Mouse (Mus musculus) adrenal gland, postnatal 4 days (tissue): Measurements from ENCODE around the gene Xpo4. TPM values are rescaled to one million over a fixed set of nuclear protein-coding genes. Genes with fewer than 3 reads are reported as not detected.
"Not testable (repeated sequence)": the region's sequence is repeated elsewhere in the genome, so short reads cannot be mapped to it uniquely, and the experiment has no call there.

Experiments used
- DNase-seq, 2 experiments: peaks; one replicate each; pipeline ENCODE4 v3.0.0; 2021 to 2022; ENCODE audit warnings: low spot score in 2 of 2, mixed read lengths in 2 of 2
- total RNA-seq, 2 experiments: library from RNA; stranded (reverse); gene quantifications; 2 replicates each; pipeline ENCODE4 v1.2.3; 2021

The Xpo4 gene
- total RNA-seq, 2 experiments from 2014 or later, result 31.6 to 35.5 TPM

DNA sequence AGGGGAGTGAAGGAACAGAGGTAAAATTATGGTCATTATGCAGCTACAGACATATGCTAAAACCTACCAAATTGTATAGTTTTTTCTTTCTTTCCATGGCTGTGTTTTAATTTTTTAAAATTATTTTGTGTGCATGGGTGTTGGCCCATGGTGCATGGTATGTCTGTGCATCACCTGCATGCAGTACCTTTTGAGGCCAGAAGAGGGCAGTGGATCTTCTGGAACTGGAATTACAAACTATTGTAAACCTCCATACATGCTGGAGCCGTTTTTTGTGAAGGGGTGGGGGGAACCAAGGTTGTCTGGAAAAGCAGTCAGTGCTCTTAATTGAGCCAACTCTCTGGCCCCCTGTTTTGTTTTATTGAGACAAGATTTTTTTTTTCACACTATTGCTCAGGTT, 19.3 kb upstream of the Xpo4 start:
- peak in 1 of 2 experiments; percentile 39 for DNase-seq

DNA sequence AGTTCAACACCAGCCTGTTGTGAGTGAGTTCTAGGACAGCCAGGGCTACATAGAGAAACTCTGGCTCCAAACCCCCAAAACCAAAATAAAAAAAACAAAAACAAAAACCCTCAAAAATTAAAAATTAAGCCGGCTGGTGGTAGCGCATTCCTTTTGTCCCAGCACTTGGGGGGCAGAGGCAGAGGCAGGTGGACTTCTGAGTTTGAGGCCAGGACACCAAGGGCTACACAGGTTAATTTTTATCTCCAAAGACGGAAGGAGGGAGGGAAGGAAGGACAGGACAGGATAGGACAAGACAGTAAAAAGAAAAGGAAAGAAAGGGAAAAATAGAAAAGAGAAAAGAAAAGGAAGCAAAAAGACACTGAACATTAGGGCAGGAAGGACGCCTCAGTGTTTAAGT, 17.5 kb upstream of the Xpo4 start:
- no peak for DNase-seq

DNA sequence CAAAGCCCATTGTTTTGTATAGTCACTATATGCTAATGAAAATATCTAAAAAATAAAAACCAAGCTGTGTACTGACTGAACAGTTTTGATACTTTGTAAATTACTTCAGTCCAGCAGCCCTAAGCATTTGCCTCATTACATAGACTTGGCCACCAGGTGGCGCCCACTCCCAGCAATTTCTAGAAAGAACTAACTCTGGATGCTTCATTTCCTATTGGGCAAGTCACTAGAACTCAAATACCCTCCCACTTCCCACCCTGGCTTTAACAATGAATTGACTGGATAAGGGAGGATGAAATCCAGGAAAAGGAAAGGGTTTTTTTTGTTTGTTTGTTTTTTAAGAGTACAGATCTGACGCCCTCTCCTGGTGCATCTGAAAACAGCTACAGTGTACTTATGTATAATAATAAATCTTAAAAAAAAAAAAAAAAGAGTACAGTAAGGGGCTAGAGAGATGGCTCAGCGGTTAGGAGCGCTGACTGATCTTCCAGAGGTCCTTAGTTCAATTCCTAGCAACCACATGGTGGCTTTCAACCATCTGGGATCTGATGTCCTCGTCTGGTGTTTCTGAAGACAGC, 14.8 kb upstream of the Xpo4 start:
- peak; percentile 42 to 65 for DNase-seq

DNA sequence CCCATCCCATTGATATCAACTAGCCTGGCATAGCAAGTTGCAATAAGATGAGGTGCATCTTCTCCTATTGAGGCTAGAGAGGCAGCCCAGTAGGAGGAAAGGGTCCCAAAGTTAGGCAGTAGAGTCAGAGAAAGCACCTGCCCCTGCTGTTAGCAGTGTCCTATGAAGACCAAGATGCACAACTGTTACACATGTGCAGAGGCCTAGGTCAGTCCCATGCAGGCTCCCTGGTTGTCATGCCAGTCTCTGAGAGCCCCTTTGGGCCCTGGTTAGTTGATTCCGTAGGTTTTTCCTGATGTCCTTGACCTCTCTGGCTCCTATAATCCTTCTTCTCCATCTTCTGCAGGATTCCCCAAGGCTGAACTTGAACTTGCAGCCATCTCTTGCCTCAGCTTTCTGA, 14.3 kb upstream of the Xpo4 start:
- DNase-seq, result no peak

DNA sequence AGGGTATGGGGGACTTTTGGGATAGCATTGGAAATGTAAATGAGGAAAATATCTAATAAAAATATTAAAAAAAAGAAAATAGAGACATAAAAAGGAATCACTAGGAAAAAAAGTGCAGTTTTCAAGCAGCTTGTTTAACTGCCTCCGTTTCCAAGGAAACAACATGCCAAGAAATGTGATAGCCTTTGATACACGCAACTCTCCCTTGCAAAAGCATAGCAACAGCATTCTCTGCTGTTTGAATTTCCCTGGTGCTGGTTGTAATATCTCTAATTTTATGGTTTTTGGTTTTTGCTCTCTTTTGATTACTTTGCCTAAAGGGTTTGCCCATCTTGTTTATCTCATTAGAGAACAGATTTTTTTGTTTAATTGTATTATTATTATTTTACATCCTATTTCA, 10.3 kb upstream of the Xpo4 start:
- no peak for DNase-seq

DNA sequence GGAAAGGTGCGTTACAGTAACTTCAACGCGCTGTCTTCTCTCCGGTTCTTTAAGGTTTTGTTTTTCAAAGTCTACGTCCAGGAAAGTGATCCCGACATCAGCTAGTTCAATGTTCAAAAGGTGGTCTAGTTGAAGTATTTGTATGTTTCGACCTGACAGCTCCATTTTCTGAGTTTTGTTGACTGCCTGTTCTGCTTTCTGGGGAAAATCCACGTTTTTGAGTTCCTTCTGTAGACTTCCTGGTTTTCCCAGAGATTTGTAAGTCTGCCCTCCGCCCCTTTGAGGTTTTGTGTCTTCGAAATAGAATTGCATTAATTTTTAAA, 359 bp upstream of the Xpo4 start:
- DNase-seq, result no peak

DNA sequence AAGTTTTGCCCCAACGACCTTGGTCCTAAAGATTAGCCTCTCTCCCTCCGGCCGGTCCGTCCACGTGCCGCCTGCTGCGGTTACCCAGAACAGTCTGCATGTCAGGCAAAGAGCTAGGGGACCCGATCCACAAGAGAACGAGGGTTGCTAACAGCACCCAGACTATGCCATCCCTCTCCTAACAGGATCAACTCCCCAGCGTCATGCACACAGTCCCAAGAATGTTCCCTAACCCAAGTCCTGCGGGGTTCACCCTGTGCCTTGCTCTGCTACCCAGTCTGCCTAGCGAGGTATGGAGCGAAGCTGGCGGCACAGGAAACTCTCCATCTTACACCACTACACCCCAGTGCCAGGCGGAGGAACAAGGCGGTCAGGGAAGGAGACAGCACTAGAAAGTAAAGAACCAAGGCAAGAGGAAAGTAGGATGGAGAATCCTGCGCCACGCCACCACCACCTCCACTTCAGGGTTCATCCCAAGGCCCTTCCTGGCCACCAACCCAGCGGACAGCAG, 864 bp downstream of the Xpo4 start:
- peak in 1 of 2 experiments; percentile 10 for DNase-seq

DNA sequence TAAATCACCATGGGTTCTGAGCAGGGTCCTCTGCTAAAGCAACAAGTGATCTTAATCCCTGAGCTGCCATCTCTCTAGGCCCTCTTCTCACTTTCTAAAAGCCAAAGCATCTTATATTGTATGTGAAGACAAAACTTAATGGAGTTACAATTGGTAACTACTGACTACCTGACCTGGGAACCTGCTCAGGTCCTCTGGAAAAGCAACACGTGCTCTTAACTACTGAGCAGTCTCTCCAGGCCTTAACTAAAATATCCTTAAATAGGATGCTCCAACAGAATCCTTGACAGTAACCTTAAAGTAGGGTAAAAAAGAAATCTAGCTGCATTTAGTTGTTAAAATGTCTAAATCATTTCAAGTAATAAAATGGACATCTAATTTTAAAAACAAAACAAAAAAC, 1.6 kb downstream of the Xpo4 start:
- no peak for DNase-seq

DNA sequence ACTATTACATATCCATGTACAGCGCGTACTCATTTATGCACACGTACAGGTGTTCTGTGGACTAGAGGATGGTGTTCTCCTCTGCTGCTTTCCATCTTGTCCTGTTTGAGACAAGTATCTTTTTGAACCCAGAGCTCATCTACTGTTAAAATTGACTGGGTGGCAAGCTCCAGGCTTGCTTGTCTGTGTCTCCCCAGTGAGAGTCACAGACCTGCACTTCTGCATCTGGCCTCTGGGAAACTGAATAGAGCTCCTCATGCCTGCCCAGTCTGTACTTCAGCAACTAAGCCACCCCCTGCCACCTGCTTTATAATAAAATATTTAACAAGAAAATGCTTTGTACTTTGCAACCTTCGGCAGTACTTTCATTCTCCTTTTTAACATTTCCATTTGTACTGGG, 6.9 kb downstream of the Xpo4 start:
- DNase-seq, result no peak

DNA sequence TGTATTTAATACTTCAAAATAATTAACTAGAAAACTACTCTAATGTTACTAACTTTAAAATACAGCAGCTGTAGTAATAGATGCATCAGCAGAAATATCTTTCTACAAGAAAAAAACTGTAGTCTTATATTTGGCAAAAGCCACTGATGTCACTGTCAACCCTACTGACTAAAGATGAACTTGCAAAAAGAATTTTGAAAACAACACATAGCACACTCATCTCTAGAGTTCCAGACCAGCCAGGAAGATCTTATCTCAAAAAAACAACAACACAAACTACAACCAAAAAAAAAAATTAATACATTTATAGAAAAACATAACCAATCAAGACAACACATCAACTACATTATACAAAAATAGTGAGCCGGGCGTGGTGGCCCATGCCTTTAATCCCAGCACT, 7.7 kb downstream of the Xpo4 start:
- no peak for DNase-seq

DNA sequence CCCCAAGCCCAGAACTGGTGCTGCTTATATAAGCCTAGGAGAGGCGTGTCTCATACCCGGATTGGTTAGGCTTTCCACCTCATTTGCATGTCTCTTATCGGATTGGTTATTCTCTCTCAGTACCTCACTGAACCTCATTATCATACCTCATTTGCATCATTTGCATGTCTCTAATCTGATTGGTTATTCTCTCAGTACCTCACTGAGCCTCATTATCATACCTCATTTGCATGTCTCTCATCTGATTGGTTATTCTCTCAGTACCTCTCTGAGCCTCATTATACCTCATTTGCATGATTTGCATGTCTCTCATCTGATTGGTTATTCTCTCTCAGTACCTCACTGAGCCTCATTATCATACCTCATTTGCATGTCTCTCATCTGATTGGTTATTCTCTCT, 8.7 kb downstream of the Xpo4 start:
- not testable (repeated sequence) for DNase-seq

DNA sequence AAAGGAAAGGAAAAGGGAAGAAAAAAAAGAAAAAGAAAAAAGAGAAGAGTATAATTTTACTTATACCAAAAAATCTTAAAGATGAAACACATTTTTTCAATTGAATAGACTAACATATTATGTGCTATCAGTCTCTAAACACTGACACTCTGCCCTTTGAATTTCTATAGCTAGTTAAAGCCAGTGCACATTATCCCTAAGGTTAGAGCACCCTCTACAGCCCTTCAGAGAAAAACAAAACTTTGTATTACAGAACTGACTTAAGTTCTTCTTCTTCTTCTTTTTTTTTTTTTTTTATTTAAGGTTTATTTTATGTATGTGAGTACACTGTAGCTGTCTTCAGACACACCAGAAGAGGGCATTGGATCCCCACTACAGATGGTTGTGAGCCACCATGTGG, 15.7 kb downstream of the Xpo4 start:
- no peak for DNase-seq

DNA sequence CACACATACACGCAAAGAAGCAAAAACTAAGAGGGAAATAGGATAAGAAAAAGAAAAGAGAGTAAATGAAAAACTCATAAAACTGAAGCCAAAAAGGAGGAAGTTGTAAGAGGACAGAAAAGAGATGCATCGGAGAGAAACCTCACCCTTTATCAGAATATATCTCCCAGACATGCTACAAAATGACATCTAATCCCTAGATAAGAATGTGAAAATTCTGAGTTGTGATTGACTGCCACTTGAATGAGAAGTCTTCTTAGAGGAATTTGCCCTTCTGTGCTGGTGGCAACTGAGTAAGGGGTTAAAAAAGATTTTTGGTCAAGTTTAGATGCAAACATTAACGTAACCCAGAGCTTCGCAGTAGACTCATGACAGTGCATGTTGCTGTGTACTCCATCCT, 19.1 kb downstream of the Xpo4 start:
- no peak for DNase-seq

DNA sequence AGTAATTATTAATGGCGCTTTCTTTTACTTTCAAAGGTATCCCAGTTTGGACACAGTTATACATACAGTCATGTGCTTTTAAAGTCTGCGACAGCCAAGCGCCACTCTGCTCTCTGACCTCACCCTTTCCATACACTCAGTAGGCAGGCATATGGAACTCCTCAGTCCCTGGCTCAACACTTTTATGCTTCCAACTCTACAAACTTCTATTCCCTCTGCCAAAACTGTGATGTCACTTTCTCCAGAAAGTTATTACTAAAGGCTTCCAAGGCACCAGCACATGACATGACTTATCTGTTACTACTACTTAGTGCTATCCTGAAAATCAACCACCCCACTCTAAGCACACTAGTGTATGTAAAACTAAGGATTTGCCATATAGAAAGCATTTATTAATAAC, 26.1 kb downstream of the Xpo4 start:
- no peak for DNase-seq

DNA sequence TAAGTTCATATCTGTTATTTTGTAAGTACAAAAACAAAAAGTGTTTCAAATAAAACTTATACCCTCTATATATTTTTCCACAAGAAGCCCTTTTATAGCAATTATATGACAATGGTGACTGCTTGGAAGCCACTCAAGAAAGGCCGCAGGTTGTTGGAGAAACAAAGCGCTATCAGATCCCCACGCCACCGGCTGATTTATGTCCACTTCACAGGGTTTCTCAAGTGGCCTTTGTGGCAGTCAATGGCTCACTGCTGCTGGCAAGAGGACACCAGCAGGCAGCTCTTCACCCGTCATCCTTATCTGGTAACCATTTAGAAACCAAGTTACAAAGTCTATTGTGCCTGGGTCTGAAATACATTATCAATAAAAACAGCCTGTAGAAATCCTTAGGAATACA, 31.1 kb downstream of the Xpo4 start:
- peak in 1 of 2 experiments; percentile 5 for DNase-seq

DNA sequence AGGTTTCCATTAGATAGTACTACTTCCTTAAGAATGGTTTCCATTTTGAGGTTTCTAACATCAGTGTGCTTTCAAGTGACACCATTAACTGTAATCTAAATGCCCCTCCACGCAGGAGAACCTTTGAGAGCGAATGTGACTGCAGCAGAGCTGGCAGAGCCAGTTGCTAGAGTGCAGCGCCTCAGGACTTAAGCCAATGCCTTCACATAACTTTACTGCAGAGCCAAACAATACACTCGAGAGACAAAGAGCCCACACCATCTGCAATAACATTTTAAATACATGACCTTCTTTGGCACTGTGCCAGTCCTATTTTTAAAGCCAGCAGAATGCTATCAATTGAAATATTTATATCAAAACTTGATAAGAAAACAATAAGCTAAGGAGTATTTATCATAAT, 35.6 kb downstream of the Xpo4 start:
- no peak for DNase-seq

DNA sequence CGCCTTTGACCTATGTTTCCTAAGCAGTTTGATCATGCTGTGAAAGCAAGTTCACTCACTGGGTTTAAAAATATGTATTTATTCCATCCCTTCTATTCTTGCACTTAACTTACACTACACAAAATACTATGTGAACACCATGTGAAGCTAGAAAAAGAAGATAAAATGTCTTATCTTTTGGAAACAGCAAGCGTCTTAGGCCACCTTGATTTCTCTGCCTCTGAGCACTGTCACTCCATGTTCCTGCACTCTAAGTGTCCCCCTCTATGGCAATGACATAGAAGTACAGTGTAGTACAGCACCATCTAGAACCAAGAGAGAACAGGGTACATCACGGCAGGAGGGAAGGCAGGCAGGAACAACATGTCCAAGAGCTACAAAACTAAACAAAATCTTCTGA, 42.3 kb downstream of the Xpo4 start:
- DNase-seq, result no peak

DNA sequence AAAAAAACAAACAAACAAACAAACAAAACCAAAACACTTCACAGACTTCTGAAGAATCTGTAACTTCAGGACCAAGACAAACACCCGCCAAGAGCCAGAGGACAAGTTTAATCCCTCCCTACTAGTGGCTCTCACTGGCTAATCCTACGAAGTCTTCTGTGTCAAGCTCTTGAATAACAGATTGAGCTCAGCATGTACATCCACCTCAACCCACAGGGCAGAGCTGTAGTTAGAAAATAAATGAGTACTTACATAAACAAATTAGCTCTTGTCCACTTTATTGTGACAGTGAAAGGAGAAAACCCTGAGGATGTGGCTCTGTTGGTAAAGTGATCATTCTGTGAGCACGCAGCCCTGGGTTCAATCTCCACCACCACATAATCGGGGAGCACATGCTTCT, 43.5 kb downstream of the Xpo4 start:
- no peak for DNase-seq

DNA sequence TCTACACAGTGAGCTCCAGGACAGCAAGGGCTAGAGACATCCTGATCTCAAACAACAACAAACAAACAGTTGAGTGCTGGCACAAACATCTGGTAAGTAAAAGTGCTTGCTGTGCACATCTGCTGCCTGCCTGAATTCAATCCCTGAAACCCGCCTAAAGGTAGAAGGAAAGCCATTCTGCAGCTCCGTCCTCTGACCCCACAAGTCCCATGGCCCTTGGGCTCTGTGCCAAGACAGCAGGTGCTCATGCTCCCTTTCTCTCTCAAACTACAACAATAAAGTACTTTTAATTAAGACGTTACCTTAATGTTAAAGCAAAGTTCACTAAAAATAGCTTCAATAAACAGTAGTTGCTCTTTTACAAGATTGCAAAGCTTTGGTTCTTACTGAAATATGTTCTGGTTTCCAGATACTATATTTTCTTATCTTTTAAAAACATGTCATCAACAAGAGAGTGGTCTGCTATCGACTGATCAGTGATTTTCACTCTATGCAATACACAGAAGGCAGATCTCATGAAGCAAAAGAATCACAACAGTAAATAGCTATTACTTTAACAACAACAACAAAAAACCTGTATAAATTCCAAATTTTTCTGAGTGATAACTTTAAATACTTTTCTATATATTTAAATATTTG, 44.5 kb downstream of the Xpo4 start:
- DNase-seq, result no peak

DNA sequence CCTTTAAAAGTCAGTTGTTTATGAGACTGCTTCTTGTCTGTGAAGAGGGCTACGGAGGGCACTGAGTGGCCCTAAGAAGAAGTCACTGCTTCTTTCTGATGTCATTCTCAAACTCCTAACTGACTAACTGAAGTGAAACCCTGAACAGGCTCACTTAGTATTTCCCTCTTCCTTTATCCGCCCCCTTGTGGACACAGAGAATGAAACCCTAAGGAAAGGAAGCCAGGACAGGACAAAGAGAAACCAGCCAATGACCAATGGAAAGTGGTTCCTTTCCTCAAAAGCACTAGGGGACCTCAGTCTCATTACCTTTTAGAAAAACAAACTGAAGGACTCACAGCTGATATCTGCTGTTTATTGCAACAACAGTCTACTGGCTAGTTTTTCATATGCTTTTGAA, 45.7 kb downstream of the Xpo4 start:
- DNase-seq, result no peak

DNA sequence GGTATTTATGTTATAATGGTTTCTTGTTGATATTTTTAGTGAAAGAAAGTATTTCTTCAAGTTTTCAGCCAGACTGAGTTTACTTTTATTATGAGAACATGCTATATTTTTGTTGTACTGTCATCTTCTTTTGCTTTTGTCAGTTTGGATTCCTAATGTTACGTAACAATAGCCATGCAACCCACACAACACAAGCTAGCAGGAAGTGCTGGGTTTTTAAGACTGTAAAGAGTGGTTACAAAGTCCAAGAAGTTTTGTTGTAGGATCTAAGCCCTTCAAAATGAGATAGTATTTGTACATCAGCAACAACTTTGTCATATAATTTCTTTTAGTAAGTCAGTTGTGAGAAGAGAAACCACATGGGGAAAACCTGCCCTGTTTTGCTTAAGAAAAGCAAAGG, 47.6 kb downstream of the Xpo4 start:
- no peak for DNase-seq

DNA sequence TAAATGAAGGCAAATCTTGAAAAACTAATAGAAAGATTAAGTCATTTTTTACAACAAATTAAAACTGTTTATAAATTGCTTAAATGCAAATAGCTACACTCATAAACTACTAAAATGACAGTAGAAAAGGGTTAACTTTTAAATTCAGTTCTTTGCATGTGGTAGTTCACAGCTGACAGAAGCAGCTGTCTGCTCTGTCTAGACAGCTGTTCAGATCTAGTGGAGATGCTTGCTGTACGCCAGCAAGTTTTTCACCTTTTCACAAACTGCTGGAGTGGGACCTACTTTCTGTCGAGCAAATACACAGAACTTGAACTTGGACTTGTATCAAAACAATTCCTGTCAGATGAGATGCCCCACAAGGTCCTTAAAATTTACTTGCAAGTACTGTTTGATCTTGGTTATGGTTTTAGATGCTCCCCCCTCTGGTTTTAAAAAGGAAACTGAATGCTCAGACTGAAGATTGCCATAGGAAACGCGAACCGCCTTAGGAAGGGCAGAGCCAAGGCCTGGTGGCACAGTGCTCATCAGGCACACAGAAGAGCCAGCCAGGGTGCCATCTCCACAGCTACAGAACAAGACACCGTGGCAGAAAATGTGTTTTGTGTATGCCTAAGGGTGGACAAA, 48.8 kb downstream of the Xpo4 start:
- no peak for DNase-seq

DNA sequence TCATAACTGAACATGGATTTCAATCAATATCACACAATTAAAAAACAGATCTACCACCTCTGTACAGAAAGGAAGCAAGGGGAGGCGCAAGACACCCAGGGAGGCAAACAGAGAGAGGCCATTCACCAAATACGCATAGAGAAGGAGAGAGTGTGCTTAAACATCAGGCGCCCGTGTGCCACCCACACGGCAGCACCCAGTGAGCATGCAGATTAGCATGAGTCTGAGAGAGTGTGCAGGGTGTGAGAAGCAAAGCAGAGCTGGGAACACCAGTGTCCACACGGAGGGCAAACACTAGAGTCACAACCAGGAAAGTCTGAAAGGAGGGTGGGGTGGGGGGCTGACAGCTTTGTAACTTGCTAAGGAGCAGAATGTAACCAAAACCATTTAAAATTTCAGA, 49.4 kb downstream of the Xpo4 start:
- no peak for DNase-seq
